Mouse (Mus musculus) embryonic facial prominence, embryonic 15.5 days (tissue): ENCODE measurements around the gene Jun. TPM values are rescaled to one million over a fixed set of nuclear protein-coding genes. Genes with fewer than 3 reads are reported as not detected.
A peak's percentile ranks its signal among the peaks of the same experiment; 100 is the strongest.

Experiments
- ATAC-seq: fragments of 200-750 bp; cut with Nextera tagmentation; 2 replicates; pipeline ENCODE4 v1.8.0; 2017; ENCODE audit warnings: low read depth, moderate TSS enrichment; ENCODE audit not compliant: insufficient number of reproducible peaks, low FRiP score, low TSS enrichment
- H3K27ac ChIP-seq: fragments of 300-500 bp; sonication (generic); replicated peaks from 2 replicates; pipeline ENCODE4 v1.5.1; 2015; ENCODE audit warnings: mild to moderate bottlenecking, inconsistent platforms
- H3K27me3 ChIP-seq: fragments of 300-500 bp; sonication (generic); 2 replicates; pipeline ENCODE4 v1.6.1; 2015; ENCODE audit warnings: inconsistent platforms
- H3K36me3 ChIP-seq: fragments of 300-500 bp; sonication (generic); 2 replicates; pipeline ENCODE4 v1.6.1; 2015; ENCODE audit warnings: mild to moderate bottlenecking, inconsistent platforms
- H3K4me1 ChIP-seq: fragments of 300-500 bp; sonication (generic); 2 replicates; pipeline ENCODE4 v1.6.1; 2015; ENCODE audit warnings: inconsistent platforms
- H3K4me2 ChIP-seq: fragments of 300-500 bp; sonication (generic); replicated peaks from 2 replicates; pipeline ENCODE4 v1.6.1; 2015; ENCODE audit warnings: mild to moderate bottlenecking, inconsistent platforms
- H3K4me3 ChIP-seq: fragments of 300-500 bp; sonication (generic); replicated peaks from 2 replicates; pipeline ENCODE4 v1.5.1; 2015; ENCODE audit warnings: mild to moderate bottlenecking, inconsistent platforms
- H3K9ac ChIP-seq: fragments of 300-500 bp; sonication (generic); 2 replicates; pipeline ENCODE4 v1.6.1; 2015; ENCODE audit warnings: inconsistent platforms
- H3K9me3 ChIP-seq: fragments of 300-500 bp; sonication (generic); replicated peaks from 2 replicates; pipeline ENCODE4 v1.6.1; 2016; ENCODE audit warnings: inconsistent platforms
- WGBS: fragments of 180-500 bp; shearing (Covaris S2); methylation state at CpG from one replicate; pipeline ENCODE4 v1.1.7; 2015; 5-methylcytosine and 5-hydroxymethylcytosine counted together
- polyA plus RNA-seq: library from polyadenylated mRNA; unstranded; fragments of >200 nt; fragmentation: Nextera tagmentation; extraction: Ambion mirVana; gene quantifications from 2 replicates; pipeline ENCODE4 v1.2.1, GENCODE M21; 2015

The Jun gene
- polyA plus RNA-seq, 1 experiment from 2014 or later = 92.4 TPM

- Histone ChIP-seq H3K4me1 (peaks cover 26% of the 10 kb centered on the region), H3K4me2 (peak overlapping the region; percentile 85), H3K27me3 (no peaks in the 10 kb centered on the region), H3K36me3 (no peaks in the 10 kb centered on the region), H3K27ac (peak overlapping the region; percentile 99), H3K9me3 (no peaks in the 10 kb centered on the region), H3K4me3 (peak overlapping the region; percentile 79), H3K9ac (peak overlapping the region; percentile 93)
- under 1% methylated on average over 54 of the region's 54 CpGs for WGBS
- no peak for ATAC-seq
These were observed 631 bp downstream of the Jun start for GRCm38 (mm10) chr4:95051311-95051871.

- peaks cover 26% of the 10 kb centered on the region for H3K4me1 ChIP-seq
- no peaks in the 10 kb centered on the region for H3K36me3 ChIP-seq
- no peaks in the 10 kb centered on the region for H3K27me3 ChIP-seq
- H3K4me2 ChIP-seq = peak overlapping the region; percentile 85
- peak overlapping the region; percentile 93 for H3K9ac ChIP-seq
- WGBS = under 1% methylated on average over 70 of the region's 70 CpGs
- peak overlapping the region; percentile 99 for H3K27ac ChIP-seq
- peak overlapping the region; percentile 79 for H3K4me3 ChIP-seq
- no peaks in the 10 kb centered on the region for H3K9me3 ChIP-seq
- no peak for ATAC-seq
These were observed 1.3 kb downstream of the Jun start for GRCm38 (mm10) chr4:95050518-95051278.

- H3K9ac ChIP-seq = peak overlapping the region; percentile 93
- WGBS = 1% methylated on average over 34 of the region's 34 CpGs
- peak overlapping the region; percentile 79 for H3K4me3 ChIP-seq
- no peaks in the 10 kb centered on the region for H3K36me3 ChIP-seq
- H3K9me3 ChIP-seq = no peaks in the 10 kb centered on the region
- H3K4me2 ChIP-seq = peak overlapping the region; percentile 85
- peaks cover 23% of the 10 kb centered on the region for H3K4me1 ChIP-seq
- H3K27me3 ChIP-seq = no peaks in the 10 kb centered on the region
- peak overlapping the region; percentile 99 for H3K27ac ChIP-seq
- ATAC-seq = no peak
These were observed 2.0 kb downstream of the Jun start for GRCm38 (mm10) chr4:95049884-95050517.

GRCm38 (mm10) chr4:95049153-95049552, 2.9 kb downstream of the Jun start:
- WGBS = 46% methylated on average over 2 of the region's 2 CpGs
- no peaks in the 10 kb centered on the region for H3K27me3 ChIP-seq
- no peak overlapping the region for H3K27ac ChIP-seq
- H3K4me3 ChIP-seq = peak overlapping the region; percentile 79
- no peak overlapping the region for H3K9ac ChIP-seq
- H3K4me2 ChIP-seq = peak overlapping the region; percentile 85
- ATAC-seq = no peak
- H3K9me3 ChIP-seq = no peaks in the 10 kb centered on the region
- H3K36me3 ChIP-seq = no peaks in the 10 kb centered on the region
- H3K4me1 ChIP-seq = peaks cover 15% of the 10 kb centered on the region

- H3K9me3 ChIP-seq = no peaks in the 10 kb centered on the region
- no peak for ATAC-seq
- H3K27ac ChIP-seq = no peak overlapping the region
- peak overlapping the region; percentile 79 for H3K4me3 ChIP-seq
- no peaks in the 10 kb centered on the region for H3K27me3 ChIP-seq
- 61% methylated on average over 4 of the region's 4 CpGs for WGBS
- no peak overlapping the region for H3K9ac ChIP-seq
- peaks cover 12% of the 10 kb centered on the region for H3K4me1 ChIP-seq
- H3K36me3 ChIP-seq = no peaks in the 10 kb centered on the region
- H3K4me2 ChIP-seq = peak overlapping the region; percentile 85
These were observed 3.3 kb downstream of the Jun start for GRCm38 (mm10) chr4:95048731-95049100.

- H3K36me3 ChIP-seq = no peaks in the 10 kb centered on the region
- WGBS = 44% methylated on average over 5 of the region's 5 CpGs
- peak overlapping the region; percentile 79; the same call in 1 of the 2 replicates for H3K4me3 ChIP-seq
- no peak overlapping the region; the same call in 1 of the 2 replicates for H3K27ac ChIP-seq
- no peak overlapping the region for H3K9ac ChIP-seq
- ATAC-seq = no peak
- no peaks in the 10 kb centered on the region for H3K9me3 ChIP-seq
- peaks cover 7% of the 10 kb centered on the region; the same call in 1 of the 2 replicates for H3K4me1 ChIP-seq
- no peaks in the 10 kb centered on the region for H3K27me3 ChIP-seq
- H3K4me2 ChIP-seq = peak overlapping the region; percentile 85; the same call in 1 of the 2 replicates
These were observed 3.8 kb downstream of the Jun start for GRCm38 (mm10) chr4:95048021-95048730.

GRCm38 (mm10) chr4:95045133-95045532, 6.9 kb downstream of the Jun start:
- no peak for ATAC-seq
- Histone ChIP-seq H3K27me3 (no peaks in the 10 kb centered on the region), H3K4me1 (peaks cover 7% of the 10 kb centered on the region; the same call in 1 of the 2 replicates), H3K36me3 (no peaks in the 10 kb centered on the region), H3K27ac (no peak overlapping the region), H3K9me3 (no peaks in the 10 kb centered on the region), H3K4me2 (no peak overlapping the region), H3K9ac (no peak overlapping the region), H3K4me3 (no peak overlapping the region)
- 67% methylated on average over 1 of the region's 1 CpGs for WGBS

GRCm38 (mm10) chr4:95044721-95045120, 7.3 kb downstream of the Jun start:
- Histone ChIP-seq H3K4me3 (no peak overlapping the region), H3K4me2 (no peak overlapping the region), H3K36me3 (no peaks in the 10 kb centered on the region), H3K9me3 (no peaks in the 10 kb centered on the region), H3K4me1 (peaks cover 7% of the 10 kb centered on the region; the same call in 1 of the 2 replicates), H3K27me3 (no peaks in the 10 kb centered on the region), H3K27ac (no peak overlapping the region), H3K9ac (no peak overlapping the region)
- 86% methylated on average over 6 of the region's 6 CpGs for WGBS
- no peak for ATAC-seq

GRCm38 (mm10) chr4:95038024-95038423, 14.0 kb downstream of the Jun start:
- Histone ChIP-seq H3K4me1 (no peaks in the 10 kb centered on the region), H3K9ac (no peak overlapping the region), H3K4me2 (no peak overlapping the region), H3K9me3 (no peaks in the 10 kb centered on the region), H3K36me3 (no peaks in the 10 kb centered on the region), H3K4me3 (no peak overlapping the region), H3K27me3 (no peaks in the 10 kb centered on the region), H3K27ac (no peak overlapping the region)
- 23% methylated on average over 5 of the region's 5 CpGs for WGBS
- ATAC-seq = no peak

GRCm38 (mm10) chr4:95031158-95031557, 20.9 kb downstream of the Jun start:
- H3K9ac ChIP-seq = no peak overlapping the region
- 66% methylated on average over 4 of the region's 4 CpGs for WGBS
- H3K4me3 ChIP-seq = no peak overlapping the region
- H3K36me3 ChIP-seq = no peaks in the 10 kb centered on the region
- H3K4me2 ChIP-seq = no peak overlapping the region
- no peaks in the 10 kb centered on the region for H3K9me3 ChIP-seq
- H3K4me1 ChIP-seq = no peaks in the 10 kb centered on the region
- no peak for ATAC-seq
- H3K27ac ChIP-seq = no peak overlapping the region
- H3K27me3 ChIP-seq = no peaks in the 10 kb centered on the region
